Mouse (Mus musculus): ENCODE results near the gene Mroh8. TPM values are rescaled to one million over a fixed set of nuclear protein-coding genes. Genes with fewer than 3 reads are reported as not detected.

Mroh8 gene
- polyA plus RNA-seq, 1 experiment: 3.4 TPM

DNA sequence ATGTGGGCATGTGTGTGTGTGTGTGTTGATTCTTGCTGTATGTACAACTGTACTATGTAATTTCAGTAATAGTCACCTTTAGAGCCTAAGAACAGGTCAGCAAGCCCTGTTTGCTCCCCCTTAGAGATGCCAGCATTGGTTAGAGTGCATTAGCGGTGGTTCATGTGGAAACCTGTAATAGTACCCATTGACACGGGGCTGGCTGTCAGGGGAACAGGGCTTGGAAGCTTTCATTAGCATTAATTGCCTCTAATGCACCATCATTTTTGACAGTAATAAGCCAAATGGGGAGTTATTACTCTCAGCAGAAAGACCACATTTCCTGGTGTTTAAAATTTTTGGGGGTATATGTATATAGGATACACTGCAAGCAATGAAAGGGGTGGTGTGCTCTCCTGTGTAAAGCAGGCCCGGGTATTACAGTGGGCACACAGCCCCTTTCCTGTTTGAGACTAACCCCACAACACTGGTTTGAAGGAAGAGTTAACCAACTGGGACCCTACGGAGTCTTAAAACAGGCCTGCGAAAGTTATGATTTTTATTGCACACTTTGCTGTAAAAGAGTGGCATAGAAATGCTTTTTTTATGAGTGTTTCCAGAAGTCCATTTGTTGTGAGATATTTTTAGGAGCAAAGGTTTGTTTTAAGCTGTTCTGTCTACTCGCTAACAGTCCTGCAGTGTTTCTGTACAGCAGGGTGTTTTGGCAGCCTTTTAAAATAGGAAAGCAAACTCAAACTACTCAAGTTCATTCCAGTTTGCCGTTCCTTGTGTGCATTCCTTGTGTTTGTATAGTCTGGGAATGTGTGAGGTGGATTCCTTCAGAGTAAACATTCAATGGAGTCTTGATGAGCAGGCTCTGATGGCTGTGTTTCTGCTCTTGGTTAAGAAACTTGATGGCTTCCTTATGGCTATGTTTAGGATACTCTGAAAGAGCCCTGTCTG lies 27.0 kb upstream of the Mroh8 start:
- no peak for TF ChIP-seq CTCF (IDR thresholded peaks at IDR 0.05; ENCODE audit: control insufficient read depth, insufficient read depth, low read length)
- no peak for TF ChIP-seq POLR2A (IDR thresholded peaks at IDR 0.05; ENCODE audit: borderline replicate concordance, control insufficient read depth, low read depth, low read length)
- WGBS: 89% methylated on average over 7 of the region's 7 CpGs
- no peaks in the 10 kb centered on the region for H3K4me1 ChIP-seq (ENCODE audit: control insufficient read depth, insufficient read depth, low read length)

DNA sequence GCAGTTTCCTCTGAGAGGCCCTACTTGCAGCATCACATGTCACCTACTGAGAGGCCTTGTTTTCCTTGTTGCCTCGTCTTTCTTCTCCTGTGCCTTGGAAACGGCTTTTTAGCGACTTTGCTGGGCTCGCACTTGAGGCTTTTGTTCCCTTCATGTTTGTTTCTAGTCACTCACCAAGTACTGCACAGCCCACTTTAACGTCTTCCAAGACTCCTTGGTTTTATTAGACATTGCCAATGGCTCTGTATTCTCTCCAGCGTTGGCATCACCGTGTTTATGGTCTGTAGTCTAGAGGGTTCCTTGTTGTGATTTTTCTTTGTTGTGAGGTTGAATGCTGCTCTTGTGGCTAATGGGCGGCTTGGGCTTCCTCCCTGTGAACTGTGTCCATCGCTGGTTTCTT lies 23.7 kb upstream of the Mroh8 start:
- 89% methylated on average over 9 of the region's 9 CpGs for WGBS
- Histone ChIP-seq H3K27ac (ENCODE audit: control insufficient read depth, insufficient read depth, low read depth, low read length, poor library complexity) (no peak overlapping the region), H3K4me1 (ENCODE audit: control insufficient read depth, insufficient read depth, low read length) (no peaks in the 10 kb centered on the region), H3K4me3 (replicated peaks; ENCODE audit: control insufficient read depth, low read depth, low read length) (no peak overlapping the region)
- no peak for TF ChIP-seq CTCF (IDR thresholded peaks at IDR 0.05; ENCODE audit: control insufficient read depth, insufficient read depth, low read length)
- no peak for TF ChIP-seq POLR2A (IDR thresholded peaks at IDR 0.05; ENCODE audit: borderline replicate concordance, control insufficient read depth, low read depth, low read length)

More for the DNA sequence above, 27.0 kb upstream of the Mroh8 start:
- Histone ChIP-seq H3K27ac (ENCODE audit: control insufficient read depth, insufficient read depth, low read depth, low read length, poor library complexity) (no peak overlapping the region), H3K4me3 (replicated peaks; ENCODE audit: control insufficient read depth, low read depth, low read length) (no peak overlapping the region)

DNA sequence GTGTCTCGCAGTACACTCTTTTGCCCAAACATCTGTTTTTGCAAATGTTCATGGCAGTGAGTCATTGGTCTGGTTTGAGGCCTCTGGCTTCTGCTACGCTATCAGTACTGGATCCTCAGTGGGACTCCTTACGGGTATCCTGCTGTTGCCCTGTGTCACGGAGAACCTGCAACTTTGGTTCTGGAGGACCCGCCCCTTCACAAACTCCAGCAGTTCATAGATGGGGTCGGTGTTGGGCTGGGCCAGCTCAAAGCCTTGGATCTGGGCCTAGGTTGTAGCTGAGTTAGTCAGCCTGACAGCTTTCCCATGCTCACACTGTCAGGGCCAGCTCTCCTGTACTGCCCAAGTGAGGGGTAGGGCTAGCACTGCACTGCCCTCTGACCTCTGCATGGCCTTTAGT lies 20.7 kb upstream of the Mroh8 start:
- no peak for TF ChIP-seq POLR2A (IDR thresholded peaks at IDR 0.05; ENCODE audit: borderline replicate concordance, control insufficient read depth, low read depth, low read length)
- TF ChIP-seq CTCF (IDR thresholded peaks at IDR 0.05; ENCODE audit: control insufficient read depth, insufficient read depth, low read length): no peak
- WGBS: 89% methylated on average over 6 of the region's 6 CpGs
- no peak overlapping the region for H3K27ac ChIP-seq (ENCODE audit: control insufficient read depth, insufficient read depth, low read depth, low read length, poor library complexity)
- H3K4me1 ChIP-seq (ENCODE audit: control insufficient read depth, insufficient read depth, low read length): no peaks in the 10 kb centered on the region
- no peak overlapping the region for H3K4me3 ChIP-seq (replicated peaks; ENCODE audit: control insufficient read depth, low read depth, low read length)

DNA sequence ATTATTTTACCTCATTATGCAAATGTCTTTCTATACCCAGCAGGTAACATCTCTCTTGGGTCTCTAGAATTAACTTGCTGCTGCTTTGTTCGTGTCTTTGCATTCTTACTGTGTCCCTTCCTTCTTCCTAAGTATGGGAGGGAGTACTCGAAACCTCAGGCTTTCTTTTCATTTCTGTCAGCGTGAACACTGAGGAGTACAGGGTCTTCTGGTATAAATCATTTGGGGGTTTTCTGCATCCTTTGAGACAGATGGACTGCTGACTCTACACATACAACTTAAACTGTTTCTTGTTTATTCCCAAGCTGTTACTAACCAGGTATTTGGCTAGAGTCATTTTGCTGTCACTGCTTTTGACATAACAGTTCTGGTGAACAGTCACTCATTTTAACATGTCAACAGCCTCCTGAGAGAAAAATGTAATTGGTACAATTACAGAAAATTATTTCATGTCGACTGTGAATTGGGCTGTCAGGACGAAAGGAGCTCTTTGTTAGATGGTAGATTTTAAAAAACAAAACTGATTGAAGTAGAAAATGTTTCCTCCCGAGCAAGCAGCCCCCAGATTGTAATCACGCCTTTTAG lies 16.8 kb upstream of the Mroh8 start:
- Histone ChIP-seq H3K27ac (ENCODE audit: control insufficient read depth, insufficient read depth, low read depth, low read length, poor library complexity) (no peak overlapping the region), H3K4me1 (ENCODE audit: control insufficient read depth, insufficient read depth, low read length) (no peaks in the 10 kb centered on the region), H3K4me3 (replicated peaks; ENCODE audit: control insufficient read depth, low read depth, low read length) (no peak overlapping the region)
- WGBS: 84% methylated on average over 7 of the region's 7 CpGs
- TF ChIP-seq POLR2A (IDR thresholded peaks at IDR 0.05; ENCODE audit: borderline replicate concordance, control insufficient read depth, low read depth, low read length): no peak
- TF ChIP-seq CTCF (IDR thresholded peaks at IDR 0.05; ENCODE audit: control insufficient read depth, insufficient read depth, low read length): no peak

DNA sequence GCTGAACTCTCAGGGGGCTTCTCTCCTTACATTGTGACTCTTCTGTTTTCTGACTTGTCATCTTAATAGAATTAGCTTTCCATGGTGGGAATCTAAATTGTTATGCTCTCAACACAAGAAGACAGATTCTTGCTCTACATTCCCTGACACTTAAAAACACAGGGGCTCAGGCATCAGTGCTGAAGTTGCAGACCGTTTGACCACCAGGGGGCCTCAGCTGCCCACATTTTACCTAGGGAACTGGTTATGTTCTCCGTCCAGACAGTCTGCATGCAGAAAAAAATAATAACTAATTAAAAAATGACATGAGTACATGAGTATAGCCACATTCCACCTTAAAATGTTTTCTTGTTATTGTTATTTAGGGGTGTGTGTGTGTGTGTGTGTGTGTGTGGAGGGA lies 12.7 kb upstream of the Mroh8 start:
- H3K4me1 ChIP-seq (ENCODE audit: control insufficient read depth, insufficient read depth, low read length): no peaks in the 10 kb centered on the region
- no peak overlapping the region for H3K4me3 ChIP-seq (replicated peaks; ENCODE audit: control insufficient read depth, low read depth, low read length)
- TF ChIP-seq CTCF (IDR thresholded peaks at IDR 0.05; ENCODE audit: control insufficient read depth, insufficient read depth, low read length) (peak; percentile 78), POLR2A (IDR thresholded peaks at IDR 0.05; ENCODE audit: borderline replicate concordance, control insufficient read depth, low read depth, low read length) (no peak)
- 13% methylated on average over 2 of the region's 2 CpGs for WGBS
- no peak overlapping the region for H3K27ac ChIP-seq (ENCODE audit: control insufficient read depth, insufficient read depth, low read depth, low read length, poor library complexity)

DNA sequence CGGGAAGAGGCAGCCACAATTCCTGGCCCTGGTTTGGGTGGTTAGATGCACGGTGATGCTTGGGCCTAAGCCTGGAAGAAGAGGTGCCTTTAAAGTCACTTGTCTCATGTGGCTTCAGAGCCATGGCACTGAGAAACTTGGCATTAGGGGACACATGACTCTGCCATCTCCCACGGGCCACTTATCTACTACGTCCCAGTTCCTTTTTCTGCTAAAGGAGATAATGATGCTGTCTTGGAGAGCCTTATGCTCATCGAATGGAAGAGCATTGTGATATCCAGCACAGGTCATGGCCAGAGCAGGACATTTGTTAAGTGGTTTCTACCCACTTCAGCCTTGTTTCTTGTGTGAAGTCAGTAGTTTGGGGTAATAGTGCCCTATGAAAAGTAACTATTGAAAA lies 9.6 kb upstream of the Mroh8 start:
- no peak overlapping the region for H3K27ac ChIP-seq (ENCODE audit: control insufficient read depth, insufficient read depth, low read depth, low read length, poor library complexity)
- H3K4me3 ChIP-seq (replicated peaks; ENCODE audit: control insufficient read depth, low read depth, low read length): no peak overlapping the region
- TF ChIP-seq CTCF (IDR thresholded peaks at IDR 0.05; ENCODE audit: control insufficient read depth, insufficient read depth, low read length) (no peak), POLR2A (IDR thresholded peaks at IDR 0.05; ENCODE audit: borderline replicate concordance, control insufficient read depth, low read depth, low read length) (no peak)
- no peaks in the 10 kb centered on the region for H3K4me1 ChIP-seq (ENCODE audit: control insufficient read depth, insufficient read depth, low read length)
- WGBS: 61% methylated on average over 5 of the region's 5 CpGs

DNA sequence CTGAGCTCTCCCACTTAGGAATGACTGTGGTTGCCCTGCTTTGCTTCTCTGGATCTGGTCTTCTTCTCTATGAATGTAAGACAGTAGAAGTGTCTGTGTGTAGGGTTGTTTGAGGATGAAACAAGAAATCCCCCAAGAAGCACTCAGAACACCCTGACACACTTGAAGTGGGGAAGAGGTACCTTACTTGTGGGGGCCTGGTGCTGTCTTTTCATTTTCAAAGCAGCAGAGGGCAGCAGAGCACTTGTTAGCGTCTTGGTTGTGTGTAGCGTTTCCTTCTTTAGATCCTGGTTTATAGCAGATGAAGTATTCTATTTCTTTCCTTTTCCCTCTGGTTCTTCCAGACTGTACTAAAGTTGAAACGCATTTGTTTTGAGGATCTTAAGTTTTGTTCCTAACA lies 8.2 kb upstream of the Mroh8 start:
- TF ChIP-seq CTCF (IDR thresholded peaks at IDR 0.05; ENCODE audit: control insufficient read depth, insufficient read depth, low read length): peak; percentile 44; the same call in 1 of the 2 replicates
- no peak for TF ChIP-seq POLR2A (IDR thresholded peaks at IDR 0.05; ENCODE audit: borderline replicate concordance, control insufficient read depth, low read depth, low read length)
- H3K27ac ChIP-seq (ENCODE audit: control insufficient read depth, insufficient read depth, low read depth, low read length, poor library complexity): no peak overlapping the region
- 17% methylated on average over 3 of the region's 3 CpGs for WGBS
- no peak overlapping the region for H3K4me3 ChIP-seq (replicated peaks; ENCODE audit: control insufficient read depth, low read depth, low read length)
- H3K4me1 ChIP-seq (ENCODE audit: control insufficient read depth, insufficient read depth, low read length): no peaks in the 10 kb centered on the region

DNA sequence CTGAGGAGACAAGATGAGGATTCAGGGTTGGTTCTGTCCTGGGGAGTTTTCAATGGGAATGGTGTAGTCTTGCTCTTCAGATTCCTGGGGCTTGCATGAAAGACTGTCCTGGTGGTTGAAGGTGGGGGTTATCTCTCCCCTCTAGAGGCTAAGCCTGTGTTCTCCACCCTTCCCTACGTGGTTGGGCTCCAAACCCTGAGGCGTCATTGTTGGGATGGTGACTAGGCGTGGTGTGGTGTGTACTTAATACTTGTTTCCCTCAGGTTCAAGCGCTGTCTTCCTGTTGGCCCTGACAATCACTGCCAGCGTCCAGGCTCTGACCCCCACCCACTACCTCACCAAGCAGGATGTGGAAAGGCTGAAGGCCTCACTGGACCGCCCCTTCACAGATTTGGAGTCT lies 4.0 kb upstream of the Mroh8 start:
- Histone ChIP-seq H3K4me3 (replicated peaks; ENCODE audit: control insufficient read depth, low read depth, low read length) (no peak overlapping the region), H3K27ac (ENCODE audit: control insufficient read depth, insufficient read depth, low read depth, low read length, poor library complexity) (no peak overlapping the region), H3K4me1 (ENCODE audit: control insufficient read depth, insufficient read depth, low read length) (peaks cover 3% of the 10 kb centered on the region)
- 78% methylated on average over 6 of the region's 6 CpGs for WGBS
- TF ChIP-seq POLR2A (IDR thresholded peaks at IDR 0.05; ENCODE audit: borderline replicate concordance, control insufficient read depth, low read depth, low read length) (no peak), CTCF (IDR thresholded peaks at IDR 0.05; ENCODE audit: control insufficient read depth, insufficient read depth, low read length) (no peak)

All from bone marrow, adult 2 months (tissue).